Mouse (Mus musculus) heart, postnatal 25 days (tissue): ENCODE data around the gene Tecpr1. TPM values are rescaled to one million over a fixed set of nuclear protein-coding genes. Genes with fewer than 3 reads are reported as not detected.

Experiments
- total RNA-seq, 2 experiments: library from RNA; stranded (reverse); gene quantifications; 2 replicates each; pipeline ENCODE4 v1.2.3; 2021

Gene Tecpr1
- total RNA-seq, 2 experiments from 2014 or later, result 23.0 to 24.9 TPM

Other genes with a start within 250 kb of the Tecpr1 start
- 10 to 100 TPM; 25.0 to 26.0 TPM for gene Ccz1, start 208.7 kb downstream of the Tecpr1 start, total RNA-seq
- not detected for gene Ocm, start 196.9 kb downstream of the Tecpr1 start, total RNA-seq
- 10 to 100 TPM; 23.7 to 25.8 TPM for gene Lmtk2, start 123.2 kb downstream of the Tecpr1 start, total RNA-seq
- gene Bhlha15, start 33.3 kb downstream of the Tecpr1 start, total RNA-seq, result not detected
- 100 to 1,000 TPM; 114 to 130 TPM for gene Bri3, start 20.8 kb upstream of the Tecpr1 start, total RNA-seq
- gene Baiap2l1, start 134.5 kb upstream of the Tecpr1 start, total RNA-seq, result 1 to 10 TPM; 5.6 to 5.7 TPM